Mouse (Mus musculus) retina, adult 2 months (tissue): Measurements from ENCODE around the gene 4933411K16Rik.
A peak's percentile ranks its signal among the peaks of the same experiment; 100 is the strongest.

Source experiments
- DNase-seq: peaks from one replicate; pipeline ENCODE4 v3.0.0-alpha.2; 2012; ENCODE audit warnings: low read depth, low spot score

4933411K16Rik gene

GRCm38 (mm10) chr19:42051948-42052347, at the start of gene 4933411K16Rik:
4933411K16Rik (plus strand) TSS chr19:42052248.
- DNase-seq = no peak

GRCm38 (mm10) chr19:42004258-42004657, 47.8 kb upstream of the 4933411K16Rik start:
- no peak for DNase-seq

- DNase-seq = no peak
Measured at GRCm38 (mm10) chr19:42005616-42006015, 46.4 kb upstream of the 4933411K16Rik start.

- DNase-seq = no peak
Measured at GRCm38 (mm10) chr19:42006568-42006967, 45.5 kb upstream of the 4933411K16Rik start.

- DNase-seq = no peak
Measured at GRCm38 (mm10) chr19:42008586-42008985, 43.5 kb upstream of the 4933411K16Rik start.

GRCm38 (mm10) chr19:42009067-42009466, 43.0 kb upstream of the 4933411K16Rik start:
- DNase-seq = no peak

GRCm38 (mm10) chr19:42010436-42010835, 41.6 kb upstream of the 4933411K16Rik start:
- no peak for DNase-seq

GRCm38 (mm10) chr19:42011123-42011522, 40.9 kb upstream of the 4933411K16Rik start:
- peak; percentile 48 for DNase-seq

GRCm38 (mm10) chr19:42014231-42014825, 37.7 kb upstream of the 4933411K16Rik start:
- no peak for DNase-seq

GRCm38 (mm10) chr19:42015001-42015400, 37.0 kb upstream of the 4933411K16Rik start:
- no peak for DNase-seq

GRCm38 (mm10) chr19:42016251-42016650, 35.8 kb upstream of the 4933411K16Rik start:
- no peak for DNase-seq

- DNase-seq = no peak
Measured at GRCm38 (mm10) chr19:42016840-42017239, 35.2 kb upstream of the 4933411K16Rik start.

- DNase-seq = no peak
Measured at GRCm38 (mm10) chr19:42017399-42018247, 34.4 kb upstream of the 4933411K16Rik start.

GRCm38 (mm10) chr19:42019011-42019522, 33.0 kb upstream of the 4933411K16Rik start:
- no peak for DNase-seq

- peak; percentile 84 for DNase-seq
Measured at GRCm38 (mm10) chr19:42021681-42022541, 30.1 kb upstream of the 4933411K16Rik start.

GRCm38 (mm10) chr19:42022542-42022848, 29.6 kb upstream of the 4933411K16Rik start:
- no peak for DNase-seq

GRCm38 (mm10) chr19:42026158-42026557, 25.9 kb upstream of the 4933411K16Rik start:
- peak; percentile 65 for DNase-seq

- no peak for DNase-seq
Measured at GRCm38 (mm10) chr19:42031112-42031511, 20.9 kb upstream of the 4933411K16Rik start.

- no peak for DNase-seq
Measured at GRCm38 (mm10) chr19:42033611-42034010, 18.4 kb upstream of the 4933411K16Rik start.

- DNase-seq = no peak
Measured at GRCm38 (mm10) chr19:42034146-42034775, 17.8 kb upstream of the 4933411K16Rik start.

GRCm38 (mm10) chr19:42034881-42035455, 17.1 kb upstream of the 4933411K16Rik start:
- no peak for DNase-seq
